Mouse (Mus musculus) B cell, adult 62 days (primary cell): ENCODE measurements around the gene Gm7954. TPM values are rescaled to one million over a fixed set of nuclear protein-coding genes. Genes with fewer than 3 reads are reported as not detected.

Source experiments
- total RNA-seq: library from RNA; stranded (reverse); gene quantifications from 4 replicates; pipeline ENCODE4 v1.2.4, GENCODE M21; 2023

The Gm7954 gene
- not detected in 4 replicates for total RNA-seq

DNA sequence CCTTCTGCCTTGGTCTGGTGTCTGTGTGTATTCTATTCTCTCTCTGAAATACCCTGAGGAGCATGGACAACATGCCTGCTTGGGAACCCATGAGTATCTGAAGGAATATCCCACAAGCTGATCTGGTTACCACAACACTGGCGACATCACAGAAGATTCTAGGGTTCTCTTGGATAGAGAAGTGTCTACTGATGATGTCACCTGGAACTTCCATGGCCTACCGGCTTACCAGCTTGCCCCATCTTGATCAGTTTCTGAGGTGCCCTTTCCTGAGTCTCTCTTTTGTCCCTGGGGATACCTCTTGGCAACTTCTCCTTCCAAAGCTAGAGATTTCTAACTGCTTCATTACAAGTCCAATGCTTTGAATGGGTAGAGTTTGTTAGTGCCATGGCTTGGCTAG is at the start of gene Gm7954:
Gene Gm7954 (minus strand): TSS at position 101 of the 400 bp plus-strand sequence.

DNA sequence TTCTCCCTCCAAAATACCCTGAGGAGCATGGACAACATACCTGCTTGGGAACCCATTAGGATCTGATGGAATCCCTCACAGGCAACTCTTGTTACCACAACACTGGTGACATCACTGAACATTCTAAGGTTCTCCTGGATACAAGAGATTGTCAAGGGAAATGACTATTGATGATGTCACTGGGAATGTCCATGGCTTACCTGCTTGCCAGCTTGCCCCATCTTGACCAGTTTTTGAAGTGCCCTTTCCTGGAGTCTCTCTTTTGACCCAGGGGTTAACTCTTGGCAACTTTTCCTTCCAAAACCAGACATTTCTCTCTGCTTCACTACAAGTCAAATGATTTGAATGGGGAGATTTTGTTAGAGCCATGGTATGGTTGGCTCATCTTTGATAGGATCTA is 36.1 kb upstream of the Gm7954 start, which contains the start of gene Gm3486:
Gene Gm3486 (minus strand): TSS at position 101 of the 400 bp plus-strand sequence.

DNA sequence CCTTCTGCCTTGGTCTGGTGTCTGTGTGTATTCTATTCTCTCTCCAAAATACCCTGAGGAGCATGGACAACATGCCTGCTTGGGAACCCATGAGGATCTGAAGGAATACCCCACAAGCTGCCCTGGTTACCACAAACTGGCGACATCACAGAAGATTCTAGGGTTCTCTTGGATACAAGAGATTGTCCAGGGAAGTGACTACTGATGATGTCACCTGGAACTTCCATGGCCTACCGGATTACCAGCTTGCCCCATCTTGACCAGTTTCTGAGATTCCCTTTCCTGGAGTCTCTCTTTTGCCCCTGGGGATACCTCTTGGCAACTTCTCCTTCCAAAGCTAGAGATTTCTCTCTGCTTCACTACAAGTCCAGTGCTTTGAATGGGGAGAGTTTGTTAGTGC is 45.1 kb downstream of the Gm7954 start, which contains the start of gene Gm6482:
Gene Gm6482 (minus strand): TSS at position 101 of the 400 bp plus-strand sequence.

Other genes with a start within 250 kb of the Gm7954 start
- gene Gm2832, start 174.7 kb downstream of the Gm7954 start, total RNA-seq, result not detected in 4 replicates
- gene Gm5798, start 104.9 kb downstream of the Gm7954 start, total RNA-seq, result not detected in 4 replicates
- not detected in 4 replicates for gene Gm7945, start 67.1 kb downstream of the Gm7954 start, total RNA-seq
- not detected in 4 replicates for gene Gm6482, start 45.2 kb downstream of the Gm7954 start, total RNA-seq
- gene Gm3486, start 36.0 kb upstream of the Gm7954 start, total RNA-seq, result not detected in 4 replicates
- gene Gm7970, start 102.1 kb upstream of the Gm7954 start, total RNA-seq, result not detected in 4 replicates
- gene 1700049E17Rik2, start 119.7 kb upstream of the Gm7954 start, total RNA-seq, result not detected in 4 replicates
- not detected in 4 replicates for gene Gm3072, start 171.1 kb upstream of the Gm7954 start, total RNA-seq
- gene Gm3676, start 193.0 kb upstream of the Gm7954 start, total RNA-seq, result not detected in 4 replicates
- gene Gm8068, start 248.4 kb upstream of the Gm7954 start, total RNA-seq, result not detected in 4 replicates